Mouse (Mus musculus): ENCODE measurements around the gene Qdpr. TPM values are rescaled to one million over a fixed set of nuclear protein-coding genes. Genes with fewer than 3 reads are reported as not detected.

Gene Qdpr
- 65.7 and 66.4 TPM in 2 replicates for polyA plus RNA-seq (2012; rRNA removed)

DNA sequence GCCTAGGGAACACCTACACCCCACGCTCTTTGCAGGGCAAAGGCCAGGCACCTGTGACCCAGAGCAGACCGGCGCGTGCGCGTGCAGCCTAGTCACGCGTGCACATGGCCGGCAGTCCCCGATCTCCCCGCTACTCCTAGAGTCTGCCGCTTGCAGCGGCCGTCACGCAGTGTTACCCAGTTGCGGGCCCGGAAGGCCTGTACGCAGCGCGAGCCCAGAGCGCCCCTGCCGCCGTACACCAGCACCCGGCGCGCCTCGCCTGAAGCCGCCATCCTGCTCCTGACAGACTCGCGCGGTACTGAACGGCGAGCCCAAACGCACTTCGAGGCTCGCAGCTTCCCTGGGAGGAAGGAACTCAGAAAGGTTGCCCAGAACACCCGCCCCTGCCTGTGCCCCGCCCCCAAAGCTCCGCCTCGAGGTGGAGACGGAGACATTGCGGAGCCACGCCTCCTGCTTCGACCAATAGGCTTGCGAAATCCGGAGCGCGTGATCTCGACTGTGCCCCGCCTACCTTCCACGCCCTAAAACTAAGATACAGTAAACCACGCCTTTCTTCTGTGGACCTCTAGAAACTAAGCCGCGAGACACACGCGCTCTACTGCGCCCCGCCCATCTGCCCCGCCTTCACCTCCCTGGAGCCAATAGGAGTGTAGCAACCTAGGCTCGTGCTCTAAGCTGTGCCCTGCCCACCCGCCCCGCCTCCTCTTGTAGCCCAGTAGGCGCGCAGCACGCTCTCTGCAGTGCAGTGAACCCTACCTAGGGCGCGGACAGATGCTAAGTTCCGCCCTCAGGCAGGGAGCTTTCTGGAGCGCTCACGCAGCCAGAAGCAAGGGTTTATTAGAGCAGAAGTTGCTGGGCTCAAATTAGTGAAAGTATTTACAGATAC is at the start of gene Qdpr:
Qdpr (minus strand) TSS at position 406 of the 886 bp plus-strand sequence.
- TF ChIP-seq CTCF (IDR thresholded peaks at IDR 0.05; ENCODE audit: borderline replicate concordance, extremely low read depth, insufficient read depth, insufficient read length) (no peak), POLR2A (IDR thresholded peaks at IDR 0.05; ENCODE audit: borderline replicate concordance, extremely low read depth, insufficient read depth, insufficient read length, poor library complexity, severe bottlenecking) (0 out of 2 replicates have a peak, but pooled peaks have one; percentile 41)
- DNase-seq (ENCODE audit: low read depth), result peak; percentile 100

DNA sequence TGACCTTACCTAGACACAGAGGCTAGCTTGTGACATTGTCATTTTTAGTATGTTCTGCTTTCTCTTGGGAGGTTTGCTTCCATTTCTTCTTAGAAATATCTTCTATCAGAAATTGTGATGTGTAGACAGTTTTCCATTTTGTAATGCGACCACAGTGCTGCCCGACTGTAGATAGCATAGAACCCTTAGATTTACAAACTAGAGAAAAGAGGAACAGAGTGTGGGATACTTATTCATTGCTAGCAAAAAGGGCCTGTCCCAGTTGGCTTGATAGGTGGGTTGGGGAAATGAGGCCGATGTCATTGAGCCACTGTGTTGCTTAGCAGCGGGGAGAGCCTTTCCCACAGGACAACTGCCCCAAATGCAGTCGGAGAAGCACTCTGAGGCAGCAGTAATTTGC is 47.5 kb upstream of the Qdpr start:
- DNase-seq (ENCODE audit: low read depth), result no peak

DNA sequence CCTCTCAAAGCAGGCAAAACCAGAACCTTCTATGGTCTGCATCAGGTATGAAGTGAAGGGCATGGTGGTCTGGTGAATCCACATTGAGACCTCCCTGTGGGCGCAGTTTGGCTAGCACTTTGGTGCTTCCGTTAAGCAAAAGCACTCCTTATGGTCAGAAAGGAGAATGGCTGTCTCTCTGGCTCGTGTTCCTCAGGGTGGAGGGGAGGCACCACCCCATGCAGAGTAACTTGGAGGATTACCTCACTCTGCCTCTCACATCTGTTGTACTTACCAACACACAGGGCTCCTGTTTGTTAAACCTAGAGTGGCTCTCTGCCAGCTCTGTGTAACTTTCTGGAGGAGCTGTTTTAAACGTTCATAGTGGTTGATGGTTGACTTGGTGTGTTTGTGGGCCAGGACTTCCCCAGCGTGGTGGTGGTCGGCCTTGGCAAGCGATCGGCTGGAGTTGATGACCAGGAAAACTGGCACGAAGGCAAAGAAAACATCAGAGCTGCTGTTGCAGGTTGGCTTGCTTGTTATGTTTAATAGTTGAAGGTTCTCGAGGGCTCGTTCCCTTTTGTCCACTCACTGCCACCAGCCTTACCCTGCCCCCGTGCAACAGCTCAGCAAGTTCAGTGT is 47.0 kb upstream of the Qdpr start:
- no peak for TF ChIP-seq POLR2A (IDR thresholded peaks at IDR 0.05; ENCODE audit: borderline replicate concordance, extremely low read depth, insufficient read depth, insufficient read length, poor library complexity, severe bottlenecking)
- no peak for TF ChIP-seq CTCF (IDR thresholded peaks at IDR 0.05; ENCODE audit: borderline replicate concordance, extremely low read depth, insufficient read depth, insufficient read length)
- DNase-seq (ENCODE audit: low read depth), result no peak

More for the DNA sequence above, 47.5 kb upstream of the Qdpr start:
- TF ChIP-seq CTCF (IDR thresholded peaks at IDR 0.05; ENCODE audit: borderline replicate concordance, extremely low read depth, insufficient read depth, insufficient read length) (no peak), POLR2A (IDR thresholded peaks at IDR 0.05; ENCODE audit: borderline replicate concordance, extremely low read depth, insufficient read depth, insufficient read length, poor library complexity, severe bottlenecking) (no peak)

DNA sequence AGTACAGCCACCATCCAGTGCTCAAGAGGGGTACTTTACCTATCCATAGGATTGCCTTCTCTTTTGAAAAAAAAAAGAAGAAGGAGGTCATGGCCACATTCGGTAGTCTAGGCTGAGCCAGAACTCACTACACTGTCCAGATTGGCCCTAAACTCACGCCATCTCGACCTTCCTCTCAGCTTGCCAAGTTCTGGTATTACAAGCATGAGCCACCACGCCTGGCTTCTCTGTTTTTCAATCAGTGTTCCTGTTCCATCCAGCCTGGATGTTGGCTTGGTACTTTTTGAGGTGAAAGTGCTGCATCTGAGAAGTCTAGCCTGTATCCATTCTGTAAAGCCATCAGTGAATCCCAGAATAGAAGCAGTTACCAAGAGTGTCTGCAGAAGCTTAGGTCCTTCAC is 46.4 kb upstream of the Qdpr start:
- TF ChIP-seq CTCF (IDR thresholded peaks at IDR 0.05; ENCODE audit: borderline replicate concordance, extremely low read depth, insufficient read depth, insufficient read length) (no peak), POLR2A (IDR thresholded peaks at IDR 0.05; ENCODE audit: borderline replicate concordance, extremely low read depth, insufficient read depth, insufficient read length, poor library complexity, severe bottlenecking) (no peak)
- no peak for DNase-seq (ENCODE audit: low read depth)

- DNase-seq (ENCODE audit: low read depth), result no peak
- TF ChIP-seq POLR2A (IDR thresholded peaks at IDR 0.05; ENCODE audit: borderline replicate concordance, extremely low read depth, insufficient read depth, insufficient read length, poor library complexity, severe bottlenecking) (no peak), CTCF (IDR thresholded peaks at IDR 0.05; ENCODE audit: borderline replicate concordance, extremely low read depth, insufficient read depth, insufficient read length) (no peak)
Observed at GRCm38 (mm10) chr5:45496042-45496441, 46.0 kb upstream of the Qdpr start.

DNA sequence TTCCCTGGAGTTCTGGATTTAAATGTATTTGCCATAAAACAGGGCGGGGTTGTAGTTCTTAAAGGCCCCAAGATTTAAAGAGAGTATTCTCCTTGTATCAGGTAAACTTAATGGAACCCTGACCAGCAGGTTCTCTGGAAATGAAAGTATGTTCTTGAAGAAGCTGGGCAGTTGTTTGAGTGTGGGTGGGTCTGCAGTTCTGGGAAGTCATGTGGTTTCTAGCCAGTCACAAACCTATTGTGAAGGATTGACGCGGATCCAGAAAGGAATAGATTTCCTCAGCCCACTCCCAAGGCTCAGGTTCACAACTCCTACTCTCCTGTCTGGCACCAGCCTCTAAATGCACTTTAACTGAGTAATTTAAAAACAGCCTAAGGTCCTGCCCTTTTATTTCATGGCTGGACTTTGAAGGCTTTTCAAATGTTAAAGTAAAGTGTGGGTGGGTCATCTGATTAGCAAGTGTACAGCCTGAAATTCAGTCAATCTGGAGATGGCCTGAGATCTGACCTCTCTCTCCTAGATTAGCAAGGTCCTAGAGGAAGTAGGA is 45.5 kb upstream of the Qdpr start:
- TF ChIP-seq POLR2A (IDR thresholded peaks at IDR 0.05; ENCODE audit: borderline replicate concordance, extremely low read depth, insufficient read depth, insufficient read length, poor library complexity, severe bottlenecking) (no peak), CTCF (IDR thresholded peaks at IDR 0.05; ENCODE audit: borderline replicate concordance, extremely low read depth, insufficient read depth, insufficient read length) (no peak)

DNA sequence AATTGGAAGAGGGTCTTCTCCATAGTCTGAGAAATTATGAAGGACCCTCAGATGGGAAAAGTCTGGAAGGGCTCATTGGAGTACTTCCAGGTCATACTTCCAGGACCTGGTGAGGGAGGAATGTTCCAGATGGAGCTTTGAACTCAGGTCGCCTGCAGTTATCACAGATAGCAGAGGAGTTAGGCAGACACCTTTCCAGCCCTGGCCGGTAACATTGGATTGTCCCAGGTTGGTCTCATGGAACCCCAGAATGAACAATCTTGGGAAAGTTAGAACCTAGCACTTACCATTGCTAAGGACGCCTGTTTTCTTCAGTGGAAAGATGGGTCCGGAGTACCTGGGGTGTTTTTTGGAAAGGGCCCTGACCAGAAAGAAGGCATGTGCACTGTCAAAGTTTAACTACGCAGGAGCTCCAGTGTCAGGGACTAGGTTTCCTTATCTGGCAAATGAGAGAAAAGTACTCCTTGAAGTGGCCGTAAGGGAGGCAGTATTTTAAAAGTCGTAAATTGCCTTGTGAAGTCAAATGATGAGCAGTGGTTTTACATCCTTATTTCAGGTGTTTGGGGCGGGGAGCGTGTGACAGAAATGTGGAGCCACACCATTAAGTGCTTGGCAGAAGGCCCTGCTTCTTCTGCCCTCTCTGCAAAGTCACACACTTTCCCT is 44.2 kb upstream of the Qdpr start:
- TF ChIP-seq CTCF (IDR thresholded peaks at IDR 0.05; ENCODE audit: borderline replicate concordance, extremely low read depth, insufficient read depth, insufficient read length), result no peak
- no peak for TF ChIP-seq POLR2A (IDR thresholded peaks at IDR 0.05; ENCODE audit: borderline replicate concordance, extremely low read depth, insufficient read depth, insufficient read length, poor library complexity, severe bottlenecking)
- no peak for DNase-seq (ENCODE audit: low read depth)

More for the DNA sequence above, 45.5 kb upstream of the Qdpr start:
- no peak for DNase-seq (ENCODE audit: low read depth)

DNA sequence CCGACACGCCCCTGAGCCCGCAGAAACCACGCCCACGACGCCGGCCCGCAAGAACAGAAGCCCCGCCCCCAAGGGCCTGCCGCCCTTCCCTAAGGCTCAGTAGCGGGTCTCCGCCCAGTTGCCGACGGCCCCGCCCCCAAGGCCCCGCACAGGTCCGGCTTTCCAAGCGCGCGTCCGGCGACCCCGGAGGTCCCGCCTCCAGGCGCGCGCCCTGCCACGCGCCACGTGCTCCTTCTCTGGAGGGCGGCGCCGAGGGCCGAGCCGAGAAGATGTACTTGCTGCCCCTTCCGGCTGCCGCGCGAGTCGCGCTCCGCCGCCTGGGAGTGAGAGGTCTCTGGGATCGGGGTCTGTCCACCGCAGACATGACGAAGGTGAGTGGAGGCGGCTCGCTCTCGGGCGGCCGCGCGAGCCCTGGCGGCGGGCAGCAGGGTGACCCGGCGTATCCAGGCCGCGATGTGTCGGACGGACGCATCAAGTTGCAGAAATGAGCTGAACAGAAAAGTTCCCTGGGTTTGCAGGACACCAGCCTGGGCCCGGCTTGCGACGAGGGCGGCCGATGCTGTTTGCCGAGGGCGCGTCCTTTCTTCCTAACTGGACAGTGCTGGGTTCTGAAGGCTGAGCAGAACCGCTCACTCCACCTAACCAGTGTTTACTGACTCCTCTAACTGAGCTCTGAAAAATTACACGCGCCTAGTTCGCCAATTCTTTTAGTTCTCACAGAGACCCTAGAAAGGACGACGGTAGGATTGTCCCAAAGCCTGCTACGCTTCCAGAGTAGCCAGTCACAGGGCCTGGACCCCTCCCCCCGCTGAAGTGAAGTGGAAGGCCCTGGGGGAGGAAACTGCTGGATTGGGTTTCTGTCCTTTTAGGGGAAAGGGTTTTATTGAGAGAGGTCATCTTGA is 43.4 kb upstream of the Qdpr start, which contains the start of gene Lap3:
Lap3 (plus strand) TSS at position 184 of the 902 bp plus-strand sequence.
- TF ChIP-seq CTCF (IDR thresholded peaks at IDR 0.05; ENCODE audit: borderline replicate concordance, extremely low read depth, insufficient read depth, insufficient read length), result peak; percentile 19; the same call in 1 of the 2 replicates
- TF ChIP-seq POLR2A (IDR thresholded peaks at IDR 0.05; ENCODE audit: borderline replicate concordance, extremely low read depth, insufficient read depth, insufficient read length, poor library complexity, severe bottlenecking), result peak; percentile 54; the same call in 1 of the 2 replicates
- DNase-seq (ENCODE audit: low read depth), result peak; percentile 98

- TF ChIP-seq CTCF (IDR thresholded peaks at IDR 0.05; ENCODE audit: borderline replicate concordance, extremely low read depth, insufficient read depth, insufficient read length), result no peak
- DNase-seq (ENCODE audit: low read depth), result peak; percentile 52
Observed at GRCm38 (mm10) chr5:45491776-45492175, 41.7 kb upstream of the Qdpr start.

DNA sequence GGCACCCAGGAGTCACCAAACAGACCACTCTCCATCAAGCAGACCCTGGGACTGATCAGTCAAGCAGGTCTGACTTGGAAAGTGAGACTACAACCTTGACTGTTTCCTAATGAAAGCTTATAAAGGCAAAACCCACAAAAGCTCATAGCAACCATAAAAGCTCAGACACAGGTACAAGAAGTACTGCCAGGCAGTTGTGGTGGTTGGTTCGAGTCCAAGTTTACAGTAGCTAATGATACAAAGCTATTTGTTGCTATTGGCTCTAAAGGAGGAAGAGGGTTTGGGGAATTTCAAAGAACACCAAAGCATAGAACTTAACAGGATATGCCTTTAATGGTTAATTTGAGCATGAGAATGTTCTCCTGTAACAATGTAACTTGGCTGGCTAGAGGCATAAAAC is 33.6 kb upstream of the Qdpr start:
- no peak for DNase-seq (ENCODE audit: low read depth)
- TF ChIP-seq CTCF (IDR thresholded peaks at IDR 0.05; ENCODE audit: borderline replicate concordance, extremely low read depth, insufficient read depth, insufficient read length) (no peak), POLR2A (IDR thresholded peaks at IDR 0.05; ENCODE audit: borderline replicate concordance, extremely low read depth, insufficient read depth, insufficient read length, poor library complexity, severe bottlenecking) (no peak)
